Mouse (Mus musculus): Measurements from ENCODE around the gene Nrip3. TPM values are rescaled to one million over a fixed set of nuclear protein-coding genes. Genes with fewer than 3 reads are reported as not detected.

Gene Nrip3
- total RNA-seq, 1 experiment from 2014 or later: 0.12 TPM

DNA sequence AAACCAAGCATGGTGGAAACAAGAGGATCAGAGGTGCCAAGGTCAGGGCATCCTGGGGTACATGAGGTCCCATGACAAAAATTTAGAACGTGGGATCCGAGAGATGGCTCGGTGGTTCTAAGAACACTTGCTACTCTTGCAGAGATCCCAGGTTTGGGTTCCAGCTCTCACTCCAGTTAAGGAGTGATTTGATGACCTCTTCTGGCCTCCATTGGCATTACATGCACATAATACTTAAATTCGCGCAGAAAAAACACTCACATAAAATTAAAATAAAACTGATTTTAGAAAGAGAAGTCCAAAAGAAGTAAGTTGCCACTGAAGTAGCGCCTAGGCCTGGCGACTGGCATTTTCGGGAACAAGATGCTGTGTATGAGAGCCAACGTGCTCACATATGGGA is 62.5 kb downstream of the Nrip3 start:
- ATAC-seq (ENCODE audit: extremely low read depth, insufficient number of reproducible peaks, low FRiP score, poor library complexity, severe bottlenecking): no peak

DNA sequence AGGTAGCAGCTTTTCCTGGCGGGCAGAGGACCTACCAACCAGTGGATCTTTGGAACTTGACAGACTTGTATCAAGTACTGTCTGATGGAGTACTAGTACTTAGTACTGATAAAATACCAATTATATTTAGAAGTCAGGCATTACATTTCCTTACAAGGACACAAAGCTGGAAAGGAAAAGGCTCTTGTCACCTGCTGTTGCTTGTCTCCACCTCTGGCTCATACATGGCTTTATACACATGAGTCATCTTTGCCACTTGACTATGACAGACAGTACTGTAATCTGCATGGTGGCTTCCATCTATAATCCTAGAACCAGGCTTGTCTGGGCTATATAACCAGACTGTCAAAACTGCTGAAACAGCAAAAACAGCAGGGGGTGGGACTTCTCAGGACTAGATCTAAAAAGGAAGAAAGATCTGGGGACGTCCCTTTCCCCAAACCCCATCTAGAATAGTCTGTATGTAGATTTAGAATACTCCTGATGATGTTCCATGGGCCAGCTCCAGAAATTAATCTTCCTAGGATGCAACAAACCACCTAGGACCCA is 68.3 kb downstream of the Nrip3 start:
- ATAC-seq (ENCODE audit: extremely low read depth, insufficient number of reproducible peaks, low FRiP score, poor library complexity, severe bottlenecking): no peak

DNA sequence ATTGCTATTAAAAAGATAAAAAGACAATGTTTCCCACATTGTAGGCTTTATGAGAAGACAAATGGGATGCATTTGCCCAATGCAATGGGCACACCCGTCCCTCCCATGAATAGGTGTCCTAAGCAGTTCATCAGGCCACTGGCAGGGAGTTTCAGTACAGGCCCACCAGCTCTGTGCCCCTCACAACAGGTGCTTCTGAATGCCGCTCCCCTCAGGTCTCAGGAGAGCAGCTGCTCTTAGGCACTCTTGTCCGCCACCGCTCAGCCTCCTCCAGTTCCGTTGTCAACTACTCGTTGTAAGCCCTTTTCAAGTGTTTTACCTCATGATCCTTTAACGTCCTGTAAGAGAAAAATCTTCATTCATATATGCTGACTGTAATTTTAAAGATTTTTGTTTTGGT is 69.6 kb downstream of the Nrip3 start:
- no peak for ATAC-seq (ENCODE audit: extremely low read depth, insufficient number of reproducible peaks, low FRiP score, poor library complexity, severe bottlenecking)

DNA sequence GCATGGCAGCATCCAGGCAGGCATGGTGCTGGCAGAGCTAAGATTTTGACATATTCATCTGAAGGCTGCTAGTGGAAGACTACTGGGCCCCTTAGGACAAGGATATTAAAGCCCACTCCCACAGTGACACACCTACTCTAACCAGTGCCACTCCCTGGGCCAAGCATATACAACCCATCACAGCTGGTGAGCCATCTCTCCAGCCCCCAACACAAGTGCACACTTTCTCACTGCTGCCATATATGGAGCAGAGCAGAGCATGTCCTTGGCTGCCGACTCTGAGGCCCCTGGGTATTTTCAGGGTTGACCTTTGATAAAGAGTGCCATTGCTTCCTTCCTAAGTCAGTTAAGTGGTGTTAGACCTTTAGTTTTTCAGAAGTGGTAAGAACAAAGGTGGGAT is 71.8 kb downstream of the Nrip3 start:
- ATAC-seq (ENCODE audit: extremely low read depth, insufficient number of reproducible peaks, low FRiP score, poor library complexity, severe bottlenecking): no peak

DNA sequence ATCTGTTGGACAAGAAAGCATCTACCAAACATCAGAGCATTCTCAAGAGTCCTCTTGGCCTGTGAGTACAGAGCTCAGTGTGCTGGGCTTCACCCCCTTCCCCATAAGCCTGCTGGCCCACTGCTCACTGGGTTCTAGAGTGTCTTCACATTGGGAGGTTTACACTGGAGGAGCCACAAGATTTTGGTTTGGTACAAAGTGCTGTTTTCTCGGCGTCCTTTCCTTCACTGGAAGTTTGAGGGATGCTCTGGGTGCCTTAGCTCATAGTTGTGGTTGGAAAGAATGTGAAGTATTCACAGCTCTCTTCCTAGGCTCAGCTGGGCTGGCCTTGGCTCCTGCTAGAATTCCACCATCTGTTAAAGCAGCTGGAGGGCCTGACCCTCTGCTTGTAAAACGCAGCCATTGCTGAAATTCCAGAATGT is 72.9 kb downstream of the Nrip3 start:
- ATAC-seq (ENCODE audit: extremely low read depth, insufficient number of reproducible peaks, low FRiP score, poor library complexity, severe bottlenecking): no peak

Other genes with a start within 250 kb of the Nrip3 start
- gene St5, start 78.4 kb downstream of the Nrip3 start, total RNA-seq (2017): 0.37 TPM in 1 of 2 replicates, not detected in the other
- 4.7 and 4.9 TPM in 2 replicates for gene Akip1, start 78.3 kb downstream of the Nrip3 start, total RNA-seq (2017)
- gene BC051019, start 58.2 kb downstream of the Nrip3 start, total RNA-seq (2017): not detected in 2 replicates
- gene Ascl3, start 50.3 kb downstream of the Nrip3 start, total RNA-seq (2017): not detected in 2 replicates
- 34.6 and 36.2 TPM in 2 replicates for gene Tmem9b, start 29.1 kb downstream of the Nrip3 start, total RNA-seq (2017)
- not detected in 2 replicates for gene Scube2, start 83.7 kb upstream of the Nrip3 start, total RNA-seq (2017)
- gene Dennd5a, start 178.4 kb upstream of the Nrip3 start, total RNA-seq (2017): 181 and 184 TPM in 2 replicates
- gene Tmem41b, start 204.9 kb upstream of the Nrip3 start, total RNA-seq (2017): 60.0 and 64.2 TPM in 2 replicates
- gene Ipo7, start 236.2 kb upstream of the Nrip3 start, total RNA-seq (2017): 92.3 and 103 TPM in 2 replicates